Mouse (Mus musculus): ENCODE results near the gene Defa21. TPM values are rescaled to one million over a fixed set of nuclear protein-coding genes. Genes with fewer than 3 reads are reported as not detected.
"Not testable (repeated sequence)": the region's sequence is repeated elsewhere in the genome, so short reads cannot be mapped to it uniquely, and the experiment has no call there.

Defa21 gene
- polyA plus RNA-seq (2015; fragmentation: Nextera tagmentation; extraction: Ambion mirVana): not detected in 2 replicates

GRCm38 (mm10) chr8:21025245-21025644, at the start of gene Defa21:
Defa21 (plus strand) TSS chr8:21025545.
- not testable (repeated sequence) for ATAC-seq (ENCODE audit: insufficient number of reproducible peaks, low FRiP score, low TSS enrichment, low read depth)
- WGBS: no CpG with 5 or more reads among the region's 1 CpGs

GRCm38 (mm10) chr8:20979846-20980245, 45.5 kb upstream of the Defa21 start:
- Histone ChIP-seq H3K36me3 (no peaks in the 10 kb centered on the region), H3K27me3 (no peaks in the 10 kb centered on the region), H3K4me2 (no peak overlapping the region), H3K4me1 (no peaks in the 10 kb centered on the region), H3K9me3 (no peaks in the 10 kb centered on the region), H3K9ac (no peak overlapping the region), H3K4me3 (no peak overlapping the region), H3K27ac (no peak overlapping the region)
- 45% methylated on average over 1 of the region's 1 CpGs for WGBS
- no peak for ATAC-seq (ENCODE audit: insufficient number of reproducible peaks, low FRiP score, low TSS enrichment, low read depth)

More at GRCm38 (mm10) chr8:21025245-21025644, at the start of gene Defa21:
- H3K9me3 ChIP-seq, H3K4me1 ChIP-seq, H3K4me2 ChIP-seq, H3K27me3 ChIP-seq, H3K36me3 ChIP-seq, H3K27ac ChIP-seq, H3K4me3 ChIP-seq, H3K9ac ChIP-seq: not testable (repeated sequence)

- H3K9me3 ChIP-seq; H3K36me3 ChIP-seq; ATAC-seq (ENCODE audit: insufficient number of reproducible peaks, low FRiP score, low TSS enrichment, low read depth): not testable (repeated sequence)
Measured at GRCm38 (mm10) chr8:20994042-20994441, 31.3 kb upstream of the Defa21 start.

GRCm38 (mm10) chr8:20996776-20997175, 28.6 kb upstream of the Defa21 start:
- no peaks in the 10 kb centered on the region for H3K4me1 ChIP-seq
- H3K9ac ChIP-seq: no peak overlapping the region
- H3K27ac ChIP-seq: no peak overlapping the region
- no peak overlapping the region for H3K4me3 ChIP-seq
- no peaks in the 10 kb centered on the region for H3K9me3 ChIP-seq
- no peak for ATAC-seq (ENCODE audit: insufficient number of reproducible peaks, low FRiP score, low TSS enrichment, low read depth)
- no peak overlapping the region for H3K4me2 ChIP-seq
- WGBS: 67% methylated on average over 2 of the region's 2 CpGs
- H3K36me3 ChIP-seq: no peaks in the 10 kb centered on the region
- H3K27me3 ChIP-seq: no peaks in the 10 kb centered on the region

More at GRCm38 (mm10) chr8:20994042-20994441, 31.3 kb upstream of the Defa21 start:
- not testable (repeated sequence) for H3K4me1 ChIP-seq, H3K27ac ChIP-seq, H3K27me3 ChIP-seq, H3K9ac ChIP-seq, H3K4me3 ChIP-seq, H3K4me2 ChIP-seq

GRCm38 (mm10) chr8:20997291-20997690, 28.1 kb upstream of the Defa21 start:
- Histone ChIP-seq H3K4me2 (no peak overlapping the region), H3K36me3 (no peaks in the 10 kb centered on the region), H3K27me3 (no peaks in the 10 kb centered on the region), H3K4me1 (no peaks in the 10 kb centered on the region), H3K4me3 (no peak overlapping the region), H3K9ac (no peak overlapping the region), H3K27ac (no peak overlapping the region), H3K9me3 (no peaks in the 10 kb centered on the region)
- no peak for ATAC-seq (ENCODE audit: insufficient number of reproducible peaks, low FRiP score, low TSS enrichment, low read depth)

- no peaks in the 10 kb centered on the region for H3K4me1 ChIP-seq
- ATAC-seq (ENCODE audit: insufficient number of reproducible peaks, low FRiP score, low TSS enrichment, low read depth): no peak
- no peaks in the 10 kb centered on the region for H3K9me3 ChIP-seq
- no peak overlapping the region for H3K4me3 ChIP-seq
- no peak overlapping the region for H3K9ac ChIP-seq
- H3K27me3 ChIP-seq: no peaks in the 10 kb centered on the region
- H3K4me2 ChIP-seq: no peak overlapping the region
- H3K27ac ChIP-seq: no peak overlapping the region
- no peaks in the 10 kb centered on the region for H3K36me3 ChIP-seq
- WGBS: 50% methylated on average over 8 of the region's 8 CpGs
Measured at GRCm38 (mm10) chr8:21001171-21001570, 24.2 kb upstream of the Defa21 start.

- no peak overlapping the region for H3K4me3 ChIP-seq
Measured at GRCm38 (mm10) chr8:21006801-21007200, 18.5 kb upstream of the Defa21 start.

GRCm38 (mm10) chr8:21008578-21008977, 16.8 kb upstream of the Defa21 start:
- not testable (repeated sequence) for H3K9ac ChIP-seq, H3K4me3 ChIP-seq
- WGBS: 48% methylated on average over 6 of the region's 6 CpGs

More at GRCm38 (mm10) chr8:21006801-21007200, 18.5 kb upstream of the Defa21 start:
- no peaks in the 10 kb centered on the region for H3K27me3 ChIP-seq
- no peak for ATAC-seq (ENCODE audit: insufficient number of reproducible peaks, low FRiP score, low TSS enrichment, low read depth)
- H3K9ac ChIP-seq: no peak overlapping the region
- H3K4me1 ChIP-seq: no peaks in the 10 kb centered on the region
- no peak overlapping the region for H3K27ac ChIP-seq
- H3K9me3 ChIP-seq: no peaks in the 10 kb centered on the region
- 22% methylated on average over 1 of the region's 1 CpGs for WGBS
- H3K36me3 ChIP-seq: no peaks in the 10 kb centered on the region
- no peak overlapping the region for H3K4me2 ChIP-seq

GRCm38 (mm10) chr8:21010548-21010947, 14.8 kb upstream of the Defa21 start:
- H3K36me3 ChIP-seq; H3K9ac ChIP-seq; ATAC-seq (ENCODE audit: insufficient number of reproducible peaks, low FRiP score, low TSS enrichment, low read depth); H3K4me3 ChIP-seq; H3K27me3 ChIP-seq; H3K4me1 ChIP-seq; H3K27ac ChIP-seq; H3K9me3 ChIP-seq; H3K4me2 ChIP-seq: not testable (repeated sequence)
- 80% methylated on average over 1 of the region's 1 CpGs for WGBS

More at GRCm38 (mm10) chr8:21008578-21008977, 16.8 kb upstream of the Defa21 start:
- not testable (repeated sequence) for H3K4me1 ChIP-seq; H3K27ac ChIP-seq; H3K27me3 ChIP-seq; H3K4me2 ChIP-seq; H3K36me3 ChIP-seq; H3K9me3 ChIP-seq; ATAC-seq (ENCODE audit: insufficient number of reproducible peaks, low FRiP score, low TSS enrichment, low read depth)

- ATAC-seq (ENCODE audit: insufficient number of reproducible peaks, low FRiP score, low TSS enrichment, low read depth); H3K9ac ChIP-seq; H3K27ac ChIP-seq; H3K27me3 ChIP-seq; H3K9me3 ChIP-seq; H3K4me1 ChIP-seq; H3K4me3 ChIP-seq; H3K36me3 ChIP-seq; H3K4me2 ChIP-seq: not testable (repeated sequence)
- WGBS: no CpG with 5 or more reads among the region's 1 CpGs
Measured at GRCm38 (mm10) chr8:21054747-21055146, 29.4 kb downstream of the Defa21 start, which contains the start of gene Defa23. Defa23 (plus strand) TSS chr8:21055047.

- WGBS: 79% methylated on average over 1 of the region's 1 CpGs
- not testable (repeated sequence) for H3K27ac ChIP-seq
Measured at GRCm38 (mm10) chr8:21064738-21065137, 39.4 kb downstream of the Defa21 start, which contains the start of gene Defa35. Defa35 (plus strand) TSS chr8:21065038.

More at GRCm38 (mm10) chr8:21064738-21065137, 39.4 kb downstream of the Defa21 start, which contains the start of gene Defa35:
- H3K4me1 ChIP-seq; H3K9me3 ChIP-seq; H3K4me3 ChIP-seq; H3K27me3 ChIP-seq; H3K4me2 ChIP-seq; H3K9ac ChIP-seq; H3K36me3 ChIP-seq; ATAC-seq (ENCODE audit: insufficient number of reproducible peaks, low FRiP score, low TSS enrichment, low read depth): not testable (repeated sequence)
